Mouse (Mus musculus) skeletal muscle tissue, adult 2 months (tissue): Measurements from ENCODE around the gene Rangap1.
"Not testable (repeated sequence)": the region's sequence is repeated elsewhere in the genome, so short reads cannot be mapped to it uniquely, and the experiment has no call there.

Experiments
- DNase-seq: peaks from one replicate; pipeline ENCODE4 v3.0.0-alpha.2; 2012; ENCODE audit warnings: low read depth, low spot score

Gene Rangap1

GRCm38 (mm10) chr15:81742368-81742767 is 3.0 kb downstream of the Rangap1 start:
- not testable (repeated sequence) for DNase-seq

- no peak for DNase-seq
Observed at GRCm38 (mm10) chr15:81739924-81740323, 5.4 kb downstream of the Rangap1 start.

GRCm38 (mm10) chr15:81739296-81739695 is 6.0 kb downstream of the Rangap1 start:
- DNase-seq, result no peak

GRCm38 (mm10) chr15:81735075-81735474 is 10.3 kb downstream of the Rangap1 start:
- no peak for DNase-seq

GRCm38 (mm10) chr15:81729792-81730635 is 15.3 kb downstream of the Rangap1 start:
- DNase-seq, result peak; percentile 97

- no peak for DNase-seq
Observed at GRCm38 (mm10) chr15:81729241-81729791, 16.0 kb downstream of the Rangap1 start.

GRCm38 (mm10) chr15:81725965-81726364 is 19.4 kb downstream of the Rangap1 start:
- no peak for DNase-seq

GRCm38 (mm10) chr15:81723653-81724052 is 21.7 kb downstream of the Rangap1 start:
- no peak for DNase-seq

GRCm38 (mm10) chr15:81722361-81722760 is 23.0 kb downstream of the Rangap1 start:
- DNase-seq, result no peak

GRCm38 (mm10) chr15:81719139-81719531 is 26.2 kb downstream of the Rangap1 start:
- DNase-seq, result no peak

- DNase-seq, result no peak
Observed at GRCm38 (mm10) chr15:81718336-81719138, 26.8 kb downstream of the Rangap1 start.

GRCm38 (mm10) chr15:81713742-81714141 is 31.6 kb downstream of the Rangap1 start:
- DNase-seq, result no peak

- no peak for DNase-seq
Observed at GRCm38 (mm10) chr15:81710801-81711200, 34.5 kb downstream of the Rangap1 start.

- peak; percentile 66 for DNase-seq
Observed at GRCm38 (mm10) chr15:81709686-81710085, 35.6 kb downstream of the Rangap1 start.

GRCm38 (mm10) chr15:81708991-81709390 is 36.3 kb downstream of the Rangap1 start:
- DNase-seq, result no peak

- DNase-seq, result no peak
Observed at GRCm38 (mm10) chr15:81703094-81703489, 42.2 kb downstream of the Rangap1 start.

- DNase-seq, result no peak
Observed at GRCm38 (mm10) chr15:81702306-81703093, 42.8 kb downstream of the Rangap1 start.

GRCm38 (mm10) chr15:81701350-81701749 is 44.0 kb downstream of the Rangap1 start:
- DNase-seq, result not testable (repeated sequence)

GRCm38 (mm10) chr15:81700601-81701000 is 44.7 kb downstream of the Rangap1 start:
- DNase-seq, result no peak

GRCm38 (mm10) chr15:81700161-81700560 is 45.2 kb downstream of the Rangap1 start:
- no peak for DNase-seq

- no peak for DNase-seq
Observed at GRCm38 (mm10) chr15:81698532-81698931, 46.8 kb downstream of the Rangap1 start.
